Mouse (Mus musculus) forebrain, embryonic 10.5 days (tissue): ENCODE results near the gene Gucy2d. TPM values are rescaled to one million over a fixed set of nuclear protein-coding genes. Genes with fewer than 3 reads are reported as not detected.

Source experiments
- DNase-seq: peaks from one replicate; pipeline ENCODE4 v3.0.0-alpha.2; 2017; ENCODE audit warnings: low spot score; ENCODE audit errors: extremely low spot score
- H3K27ac ChIP-seq: fragments of 300-500 bp; sonication (generic); 2 replicates; pipeline ENCODE4 v1.5.1; 2016; ENCODE audit warnings: mild to moderate bottlenecking
- H3K27me3 ChIP-seq: fragments of 300-500 bp; sonication (generic); 2 replicates; pipeline ENCODE4 v1.6.1; 2016; ENCODE audit warnings: mild to moderate bottlenecking; ENCODE audit not compliant: poor library complexity, severe bottlenecking
- H3K36me3 ChIP-seq: fragments of 300-500 bp; sonication (generic); replicated peaks from 2 replicates; pipeline ENCODE4 v1.6.1; 2016; ENCODE audit warnings: mild to moderate bottlenecking, moderate library complexity
- H3K4me1 ChIP-seq: fragments of 300-500 bp; sonication (generic); 2 replicates; pipeline ENCODE4 v1.6.1; 2016
- H3K4me3 ChIP-seq: fragments of 300-500 bp; sonication (generic); 2 replicates; pipeline ENCODE4 v1.5.1; 2016; ENCODE audit warnings: mild to moderate bottlenecking, moderate library complexity
- H3K9me3 ChIP-seq: fragments of 300-500 bp; sonication (generic); 2 replicates; pipeline ENCODE4 v1.6.1; 2016; ENCODE audit warnings: mild to moderate bottlenecking, moderate library complexity
- WGBS: fragments of 180-500 bp; shearing (Covaris S2); methylation state at CpG from one replicate; pipeline ENCODE4 v1.1.7; 2016; 5-methylcytosine and 5-hydroxymethylcytosine counted together
- polyA plus RNA-seq: library from polyadenylated mRNA; unstranded; fragments of >200 nt; fragmentation: Nextera tagmentation; extraction: Ambion mirVana; gene quantifications from 2 replicates; pipeline ENCODE4 v1.2.1, GENCODE M21; 2016

Gene Gucy2d
- polyA plus RNA-seq, 1 experiment from 2014 or later, result not detected

DNA sequence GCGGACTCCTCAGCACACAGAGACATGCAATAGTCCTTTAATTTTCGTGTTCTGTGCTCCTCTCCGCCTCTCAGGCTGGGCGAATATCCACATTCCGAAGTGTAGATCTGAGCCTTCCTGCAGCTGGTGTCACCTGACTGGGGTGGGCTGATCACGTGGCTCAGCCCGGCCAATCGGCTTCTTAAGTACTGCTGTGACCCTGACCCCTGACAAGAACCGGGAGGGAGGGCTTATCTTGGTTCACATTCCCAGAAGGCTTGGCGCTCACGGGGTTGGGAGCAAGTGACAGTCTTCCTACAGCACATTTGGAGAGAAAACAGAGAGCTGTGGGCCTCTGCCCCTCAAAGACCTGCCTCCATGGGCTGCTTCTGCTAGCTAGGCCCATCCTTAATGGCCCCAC lies 16.7 kb upstream of the Gucy2d start:
- 64% methylated on average over 11 of the region's 11 CpGs for WGBS
- no peak for DNase-seq
- Histone ChIP-seq H3K27ac (no peak overlapping the region), H3K4me3 (no peak overlapping the region), H3K36me3 (no peaks in the 10 kb centered on the region), H3K4me1 (peaks cover 28% of the 10 kb centered on the region), H3K27me3 (no peaks in the 10 kb centered on the region), H3K9me3 (no peaks in the 10 kb centered on the region)

DNA sequence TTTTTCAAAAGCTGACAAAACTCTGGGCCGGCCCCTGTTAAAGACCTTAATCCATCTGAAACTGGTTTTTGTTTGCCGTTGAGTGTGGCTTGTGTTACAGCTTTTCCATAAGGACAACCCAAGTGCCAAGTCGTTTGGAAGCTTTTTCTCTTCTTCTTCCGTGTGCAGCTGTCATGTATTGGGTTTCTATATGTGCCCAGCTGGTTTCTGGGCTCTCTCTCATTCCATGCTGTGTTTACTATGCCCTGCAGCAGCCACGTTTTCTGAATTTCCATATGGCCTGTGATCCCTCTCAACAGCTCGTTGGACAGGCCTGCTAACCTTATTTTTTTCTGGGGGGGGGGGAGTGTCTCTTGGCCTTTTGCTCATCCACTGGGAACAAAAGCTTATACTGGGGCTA lies 15.8 kb upstream of the Gucy2d start:
- H3K36me3 ChIP-seq, result no peaks in the 10 kb centered on the region
- H3K4me1 ChIP-seq, result peaks cover 23% of the 10 kb centered on the region
- no peak overlapping the region for H3K4me3 ChIP-seq
- no peaks in the 10 kb centered on the region for H3K9me3 ChIP-seq
- no peak overlapping the region for H3K27ac ChIP-seq
- DNase-seq, result no peak
- no peaks in the 10 kb centered on the region for H3K27me3 ChIP-seq
- 84% methylated on average over 6 of the region's 6 CpGs for WGBS

DNA sequence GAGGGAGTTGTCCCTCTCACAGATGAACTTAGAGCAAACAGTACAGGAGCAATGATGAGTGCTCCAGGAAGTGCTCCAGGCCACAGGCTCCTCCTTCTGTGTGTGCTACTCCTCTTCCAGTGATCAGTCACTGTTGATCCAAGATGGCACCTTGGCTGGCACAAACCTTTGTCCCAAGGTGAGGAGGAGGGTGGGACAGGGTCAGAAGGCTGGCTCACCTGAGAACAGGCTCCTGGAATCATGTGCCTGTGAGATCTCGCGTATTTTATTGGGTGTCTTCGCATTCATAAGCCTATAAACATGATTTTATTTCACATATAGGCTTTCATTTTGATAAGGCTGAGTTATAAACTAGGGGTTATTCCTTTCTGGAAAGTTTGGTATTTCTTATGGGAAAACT lies 14.7 kb upstream of the Gucy2d start:
- H3K4me1 ChIP-seq, result peaks cover 18% of the 10 kb centered on the region
- no peaks in the 10 kb centered on the region for H3K36me3 ChIP-seq
- H3K27ac ChIP-seq, result no peak overlapping the region
- no peaks in the 10 kb centered on the region for H3K9me3 ChIP-seq
- 92% methylated on average over 3 of the region's 3 CpGs for WGBS
- DNase-seq, result no peak
- no peak overlapping the region for H3K4me3 ChIP-seq
- H3K27me3 ChIP-seq, result no peaks in the 10 kb centered on the region

- Histone ChIP-seq H3K4me1 (peaks cover 20% of the 10 kb centered on the region), H3K27me3 (no peaks in the 10 kb centered on the region), H3K9me3 (no peaks in the 10 kb centered on the region), H3K36me3 (no peaks in the 10 kb centered on the region), H3K27ac (no peak overlapping the region), H3K4me3 (no peak overlapping the region)
- WGBS, result 93% methylated on average over 5 of the region's 5 CpGs
- no peak for DNase-seq
Observed at GRCm38 (mm10) chr7:98426641-98427040, 13.6 kb upstream of the Gucy2d start.

DNA sequence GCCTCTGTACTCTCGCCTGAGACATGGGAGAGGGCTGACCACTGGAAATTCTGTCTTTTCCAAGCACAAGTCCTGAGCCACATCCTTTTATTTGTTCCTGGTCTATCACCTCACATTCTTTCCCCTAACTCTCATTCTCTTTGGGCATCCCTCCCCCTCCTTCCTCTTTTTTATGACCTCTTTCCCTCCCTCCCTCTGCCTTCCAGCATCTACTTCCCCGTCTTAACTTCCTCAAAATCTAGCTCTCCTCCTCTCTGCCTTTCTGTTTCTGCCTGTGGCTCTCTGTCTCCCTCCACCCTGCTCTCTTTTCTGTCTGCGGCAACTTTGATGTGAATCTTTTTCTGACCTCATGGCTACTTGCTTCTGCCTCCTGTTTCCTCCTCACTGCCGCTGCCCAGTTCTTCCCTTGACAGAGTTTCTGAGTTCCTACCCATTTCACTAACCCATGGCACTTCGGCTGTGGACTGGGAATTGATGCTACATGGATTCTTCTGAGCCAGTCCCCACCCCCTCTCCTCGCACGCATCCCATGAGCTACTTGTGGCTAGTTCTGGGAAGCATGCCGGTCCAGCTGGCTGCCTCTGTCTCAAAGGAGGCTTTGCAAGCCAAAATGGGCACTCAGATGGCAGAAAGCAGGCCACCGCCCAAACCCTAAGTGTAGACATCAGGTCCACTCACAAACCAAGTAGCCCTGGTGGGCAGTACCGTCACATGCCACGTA lies 12.9 kb upstream of the Gucy2d start:
- H3K27ac ChIP-seq, result no peak overlapping the region
- H3K9me3 ChIP-seq, result no peaks in the 10 kb centered on the region
- WGBS, result 87% methylated on average over 11 of the region's 11 CpGs
- H3K4me1 ChIP-seq, result peaks cover 20% of the 10 kb centered on the region
- H3K27me3 ChIP-seq, result no peaks in the 10 kb centered on the region
- no peaks in the 10 kb centered on the region for H3K36me3 ChIP-seq
- no peak overlapping the region for H3K4me3 ChIP-seq
- no peak for DNase-seq

DNA sequence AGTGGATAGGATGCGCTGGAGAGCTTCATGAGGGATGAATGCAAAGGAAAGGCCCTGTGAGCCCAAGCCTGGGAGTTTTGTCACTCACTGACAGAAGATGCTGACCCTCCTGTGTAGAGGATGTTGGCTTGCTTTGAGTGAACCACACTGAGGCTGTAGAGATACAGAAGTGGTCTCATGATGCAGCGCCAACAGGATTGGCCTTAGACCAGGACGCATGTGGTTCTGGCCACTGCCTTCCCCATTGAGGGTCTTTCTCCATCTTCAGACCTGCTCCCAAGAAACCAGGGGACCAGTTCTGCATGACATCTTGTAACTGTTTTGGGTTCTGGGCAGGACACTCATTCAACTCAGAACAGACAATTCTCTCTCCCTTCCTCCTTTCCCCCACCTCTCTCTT lies 10.6 kb upstream of the Gucy2d start:
- Histone ChIP-seq H3K4me3 (no peak overlapping the region), H3K9me3 (no peaks in the 10 kb centered on the region), H3K27ac (no peak overlapping the region), H3K36me3 (no peaks in the 10 kb centered on the region), H3K27me3 (no peaks in the 10 kb centered on the region), H3K4me1 (peaks cover 15% of the 10 kb centered on the region)
- WGBS, result 94% methylated on average over 3 of the region's 3 CpGs
- no peak for DNase-seq

- peak; percentile 63 for DNase-seq
- WGBS, result 42% methylated on average over 3 of the region's 3 CpGs
- Histone ChIP-seq H3K36me3 (no peaks in the 10 kb centered on the region), H3K9me3 (no peaks in the 10 kb centered on the region), H3K27ac (no peak overlapping the region), H3K4me3 (no peak overlapping the region), H3K4me1 (peaks cover 15% of the 10 kb centered on the region), H3K27me3 (no peaks in the 10 kb centered on the region)
Observed at GRCm38 (mm10) chr7:98430785-98431184, 9.4 kb upstream of the Gucy2d start.

GRCm38 (mm10) chr7:98437629-98438028 lies 2.6 kb upstream of the Gucy2d start:
- 34% methylated on average over 9 of the region's 9 CpGs for WGBS
- Histone ChIP-seq H3K27ac (no peak overlapping the region), H3K36me3 (no peaks in the 10 kb centered on the region), H3K9me3 (no peaks in the 10 kb centered on the region), H3K4me1 (no peaks in the 10 kb centered on the region), H3K4me3 (no peak overlapping the region), H3K27me3 (no peaks in the 10 kb centered on the region)
- no peak for DNase-seq

- DNase-seq, result no peak
- Histone ChIP-seq H3K27ac (no peak overlapping the region), H3K4me3 (no peak overlapping the region), H3K4me1 (0 out of 2 replicates have a peak, but pooled peaks cover 3% of the 10 kb centered on the region), H3K27me3 (no peaks in the 10 kb centered on the region), H3K36me3 (no peaks in the 10 kb centered on the region), H3K9me3 (no peaks in the 10 kb centered on the region)
- 84% methylated on average over 3 of the region's 3 CpGs for WGBS
Observed at GRCm38 (mm10) chr7:98446873-98447272, 6.7 kb downstream of the Gucy2d start.

DNA sequence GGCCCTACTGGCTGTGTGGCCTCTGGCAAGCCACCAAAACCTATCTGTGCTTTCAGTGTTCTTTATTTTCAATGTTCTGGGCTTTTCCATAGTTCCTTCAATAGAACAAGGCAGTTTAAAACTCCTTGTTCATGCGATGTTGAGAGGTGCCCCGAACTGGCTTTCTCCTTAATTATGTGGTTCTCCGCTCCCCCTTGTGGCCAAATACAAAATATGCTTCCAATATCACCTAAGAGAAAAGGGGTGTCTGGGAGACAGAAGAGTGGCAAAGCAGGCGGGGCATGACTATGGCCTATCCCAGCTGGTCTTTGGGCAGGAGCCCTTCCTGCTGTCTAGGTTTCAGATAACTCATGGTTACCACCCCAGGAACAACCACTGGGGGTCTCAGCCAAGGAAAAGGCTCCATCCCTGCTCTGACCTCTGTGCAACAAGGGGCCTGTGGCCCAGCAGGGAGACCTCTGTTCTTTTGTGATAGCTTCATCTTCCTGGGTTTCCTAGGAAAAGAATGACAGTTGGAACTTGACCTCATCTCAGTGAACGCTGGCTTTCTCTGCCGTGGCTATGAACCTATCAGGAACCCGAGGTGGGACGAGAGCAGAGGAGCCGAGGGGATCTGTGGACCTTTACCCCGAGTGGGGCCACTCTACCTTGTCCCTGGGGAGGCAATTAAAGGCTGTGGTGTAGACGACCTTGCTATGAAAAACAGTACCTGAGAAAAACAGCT lies 7.5 kb downstream of the Gucy2d start:
- Histone ChIP-seq H3K4me3 (no peak overlapping the region), H3K27me3 (no peaks in the 10 kb centered on the region), H3K9me3 (no peaks in the 10 kb centered on the region), H3K27ac (no peak overlapping the region), H3K4me1 (0 out of 2 replicates have a peak, but pooled peaks cover 3% of the 10 kb centered on the region), H3K36me3 (no peaks in the 10 kb centered on the region)
- no peak for DNase-seq
- 66% methylated on average over 11 of the region's 11 CpGs for WGBS

DNA sequence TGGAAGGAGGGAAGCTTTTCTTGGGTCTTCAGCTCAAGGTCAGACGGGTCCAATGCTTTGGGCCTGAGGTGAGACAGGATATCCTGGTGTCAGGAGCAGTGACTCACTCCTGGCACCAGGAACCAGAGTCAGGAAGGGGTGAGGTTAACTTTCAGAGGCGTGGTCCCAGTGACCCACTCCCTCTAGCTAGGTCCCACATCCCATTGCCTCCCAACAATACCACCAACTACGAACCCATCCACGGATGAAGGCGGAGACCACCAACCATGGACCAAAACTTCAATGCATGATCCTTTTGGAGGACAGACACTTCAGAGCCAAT lies 8.1 kb downstream of the Gucy2d start:
- H3K4me1 ChIP-seq, result 0 out of 2 replicates have a peak, but pooled peaks cover 3% of the 10 kb centered on the region
- no peak overlapping the region for H3K27ac ChIP-seq
- no peaks in the 10 kb centered on the region for H3K27me3 ChIP-seq
- 91% methylated on average over 5 of the region's 5 CpGs for WGBS
- no peaks in the 10 kb centered on the region for H3K36me3 ChIP-seq
- H3K4me3 ChIP-seq, result no peak overlapping the region
- H3K9me3 ChIP-seq, result no peaks in the 10 kb centered on the region
- DNase-seq, result no peak

DNA sequence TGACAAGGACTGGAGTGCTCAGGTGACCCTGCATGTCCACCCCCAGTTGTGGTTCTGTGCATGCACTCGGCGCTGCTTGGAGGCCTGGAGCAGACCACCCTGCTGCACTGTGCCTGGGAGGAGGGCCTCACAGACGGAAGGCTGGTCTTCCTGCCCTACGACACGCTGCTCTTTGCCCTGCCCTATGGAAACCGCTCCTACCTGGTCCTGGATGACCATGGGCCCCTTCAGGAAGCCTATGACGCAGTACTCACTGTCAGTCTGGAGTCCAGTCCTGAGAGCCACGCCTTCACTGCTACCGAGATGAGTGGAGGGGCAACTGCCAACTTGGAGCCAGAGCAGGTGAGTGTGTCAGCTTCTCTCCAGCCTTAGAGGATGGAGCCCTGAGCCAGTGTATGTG lies 9.5 kb downstream of the Gucy2d start:
- no peak for DNase-seq
- Histone ChIP-seq H3K9me3 (no peaks in the 10 kb centered on the region), H3K27me3 (no peaks in the 10 kb centered on the region), H3K4me1 (peaks cover 3% of the 10 kb centered on the region; the same call in 1 of the 2 replicates), H3K36me3 (no peaks in the 10 kb centered on the region), H3K4me3 (no peak overlapping the region), H3K27ac (no peak overlapping the region)
- 89% methylated on average over 9 of the region's 9 CpGs for WGBS

DNA sequence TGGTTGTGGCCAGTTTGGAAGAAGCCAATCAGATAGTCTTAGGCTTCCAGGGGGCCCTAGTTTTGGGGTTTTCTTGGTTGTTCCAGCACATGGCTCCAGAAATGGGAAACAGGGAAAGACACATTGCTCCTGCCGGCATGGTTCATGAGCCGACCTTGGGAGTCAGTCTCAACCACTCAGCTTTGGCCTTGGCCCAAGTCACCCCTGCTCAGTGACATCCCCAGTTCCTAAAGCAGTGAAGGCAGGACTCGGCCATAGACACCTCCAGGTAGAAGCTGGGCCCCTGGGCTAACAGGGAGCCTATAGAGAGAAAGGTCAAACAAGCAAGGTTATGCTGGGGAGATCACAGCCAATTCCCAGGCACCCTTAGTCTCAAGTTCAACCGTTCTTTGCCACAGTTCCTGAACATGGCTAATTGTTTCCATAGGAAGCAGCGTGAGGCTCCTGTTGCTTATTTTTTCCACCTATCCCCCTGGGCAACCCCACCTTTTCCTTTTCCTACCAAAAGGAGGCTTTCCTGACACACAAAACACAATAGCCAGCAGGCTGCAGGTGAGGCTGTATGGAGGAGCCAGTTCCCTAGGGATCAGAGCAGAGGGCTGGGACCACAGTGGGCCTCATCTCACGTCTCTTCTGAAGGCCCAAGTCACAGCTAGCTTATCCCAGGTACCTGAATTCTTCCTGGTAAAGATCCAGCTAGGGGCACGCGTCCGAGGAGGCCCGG lies 14.3 kb downstream of the Gucy2d start:
- Histone ChIP-seq H3K27me3 (no peaks in the 10 kb centered on the region), H3K36me3 (no peaks in the 10 kb centered on the region), H3K27ac (no peak overlapping the region), H3K9me3 (no peaks in the 10 kb centered on the region), H3K4me1 (peaks cover 6% of the 10 kb centered on the region; the same call in 1 of the 2 replicates), H3K4me3 (no peak overlapping the region)
- DNase-seq, result no peak
- WGBS, result 82% methylated on average over 10 of the region's 10 CpGs
